Mouse (Mus musculus) lung, adult 2 months (tissue): ENCODE results near the gene Zfp503. TPM values are rescaled to one million over a fixed set of nuclear protein-coding genes. Genes with fewer than 3 reads are reported as not detected.

Source experiments
- DNase-seq: peaks from one replicate; pipeline ENCODE4 v3.0.0; 2022
- H3K4me1 ChIP-seq: fragments of 200-500 bp; 2 replicates; pipeline ENCODE4 v1.6.1; 2011; ENCODE audit warnings: low read length; ENCODE audit not compliant: control insufficient read depth, insufficient read depth
- H3K4me3 ChIP-seq: fragments of 200-500 bp; replicated peaks from 2 replicates; pipeline ENCODE3; 2011; ENCODE audit warnings: low read depth, mild to moderate bottlenecking, control low read depth, low read length; ENCODE audit errors: extremely low read depth
- CTCF ChIP-seq: fragments of 200-500 bp; IDR thresholded peaks from 2 replicates; pipeline ENCODE4 v1.5.1; 2011; ENCODE audit warnings: mild to moderate bottlenecking, low read length, control low read depth; ENCODE audit not compliant: insufficient read depth
- POLR2A ChIP-seq: fragments of 200-500 bp; IDR thresholded peaks from 2 replicates; pipeline ENCODE4 v1.6.1; 2011; ENCODE audit warnings: low read depth, mild to moderate bottlenecking, control low read depth, low read length, borderline replicate concordance; ENCODE audit errors: extremely low read depth
- WGBS: fragments of 180-500 bp; shearing (Covaris S2); methylation state at CpG from one replicate; pipeline ENCODE4 v1.1.7; 2018; 5-methylcytosine and 5-hydroxymethylcytosine counted together
- polyA plus RNA-seq: library from polyadenylated mRNA; depleted of rRNA; stranded (reverse); fragments of >200 nt; gene quantifications from 2 replicates; pipeline ENCODE4 v1.2.3, GENCODE M21; 2012

The Zfp503 gene
- polyA plus RNA-seq, 1 experiment = 48.6 TPM

- under 1% methylated on average over 33 of the region's 33 CpGs for WGBS
- H3K4me1 ChIP-seq = peaks cover 21% of the 10 kb centered on the region
- TF ChIP-seq CTCF = no peak
- peak; percentile 53; the same call in 1 of the 2 replicates for TF ChIP-seq POLR2A
- peak; percentile 81 for DNase-seq
- H3K4me3 ChIP-seq = peak within 1 kb of the TSS; percentile 41
Measured at GRCm38 (mm10) chr14:22019252-22019948, 30.0 kb upstream of the Zfp503 start, which contains the start of gene Lrmda. Gene Lrmda (plus strand): TSS chr14:22019712.

- 28% methylated on average over 5 of the region's 5 CpGs for WGBS
Measured at GRCm38 (mm10) chr14:22017011-22017410, 27.6 kb upstream of the Zfp503 start.

GRCm38 (mm10) chr14:22014781-22015180 is 25.4 kb upstream of the Zfp503 start:
- TF ChIP-seq CTCF = no peak
- TF ChIP-seq POLR2A = no peak
- peak; percentile 36 for DNase-seq
- WGBS = 39% methylated on average over 4 of the region's 4 CpGs
- no peak overlapping the region for H3K4me3 ChIP-seq
- H3K4me1 ChIP-seq = peaks cover 32% of the 10 kb centered on the region

More at GRCm38 (mm10) chr14:22017011-22017410, 27.6 kb upstream of the Zfp503 start:
- DNase-seq = no peak
- TF ChIP-seq POLR2A (no peak), CTCF (no peak)
- H3K4me1 ChIP-seq = peaks cover 32% of the 10 kb centered on the region
- H3K4me3 ChIP-seq = no peak overlapping the region

GRCm38 (mm10) chr14:22014315-22014714 is 24.9 kb upstream of the Zfp503 start:
- no peak for DNase-seq
- Histone ChIP-seq H3K4me1 (peaks cover 32% of the 10 kb centered on the region), H3K4me3 (no peak overlapping the region)
- TF ChIP-seq POLR2A (no peak), CTCF (no peak)
- 69% methylated on average over 5 of the region's 5 CpGs for WGBS

- Histone ChIP-seq H3K4me3 (no peak overlapping the region), H3K4me1 (0 out of 2 replicates have a peak, but pooled peaks cover 3% of the 10 kb centered on the region)
- DNase-seq = no peak
- 77% methylated on average over 6 of the region's 6 CpGs for WGBS
- TF ChIP-seq CTCF (no peak), POLR2A (no peak)
Measured at GRCm38 (mm10) chr14:22007006-22007405, 17.6 kb upstream of the Zfp503 start.

- 88% methylated on average over 4 of the region's 4 CpGs for WGBS
- DNase-seq = no peak
- Histone ChIP-seq H3K4me3 (no peak overlapping the region), H3K4me1 (0 out of 2 replicates have a peak, but pooled peaks cover 3% of the 10 kb centered on the region)
- no peak for TF ChIP-seq POLR2A
- no peak for TF ChIP-seq CTCF
Measured at GRCm38 (mm10) chr14:22004943-22005342, 15.5 kb upstream of the Zfp503 start.

GRCm38 (mm10) chr14:22003631-22004030 is 14.2 kb upstream of the Zfp503 start:
- no peak overlapping the region for H3K4me3 ChIP-seq
- no peak for DNase-seq
- WGBS = 77% methylated on average over 4 of the region's 4 CpGs
- TF ChIP-seq CTCF (no peak), POLR2A (no peak)
- 0 out of 2 replicates have a peak, but pooled peaks cover 3% of the 10 kb centered on the region for H3K4me1 ChIP-seq

- DNase-seq = no peak
- 67% methylated on average over 1 of the region's 1 CpGs for WGBS
Measured at GRCm38 (mm10) chr14:22003231-22003630, 13.8 kb upstream of the Zfp503 start.

GRCm38 (mm10) chr14:21999588-21999987 is 10.2 kb upstream of the Zfp503 start:
- no peak for DNase-seq
- 0 out of 2 replicates have a peak, but pooled peaks cover 3% of the 10 kb centered on the region for H3K4me1 ChIP-seq
- no peak for TF ChIP-seq POLR2A
- no peak for TF ChIP-seq CTCF
- H3K4me3 ChIP-seq = no peak overlapping the region
- WGBS = 90% methylated on average over 4 of the region's 4 CpGs

More at GRCm38 (mm10) chr14:22003231-22003630, 13.8 kb upstream of the Zfp503 start:
- H3K4me3 ChIP-seq = no peak overlapping the region
- TF ChIP-seq POLR2A (no peak), CTCF (no peak)
- H3K4me1 ChIP-seq = 0 out of 2 replicates have a peak, but pooled peaks cover 3% of the 10 kb centered on the region

GRCm38 (mm10) chr14:21995031-21995754 is 5.8 kb upstream of the Zfp503 start:
- peak; percentile 80 for DNase-seq

More at GRCm38 (mm10) chr14:21995031-21995754, 5.8 kb upstream of the Zfp503 start:
- TF ChIP-seq POLR2A (peak; percentile 76; the same call in 1 of the 2 replicates), CTCF (no peak)
- peak overlapping the region; percentile 79 for H3K4me3 ChIP-seq
- 1% methylated on average over 36 of the region's 36 CpGs for WGBS
- peaks cover 6% of the 10 kb centered on the region; the same call in 1 of the 2 replicates for H3K4me1 ChIP-seq
